Mouse (Mus musculus) c-Kit-positive CD71-negative TER-119-negative erythroid progenitor cells, embryonic 14.5 days (primary cell): ENCODE measurements around the gene Pnma1.
"Not testable (repeated sequence)": the region's sequence is repeated elsewhere in the genome, so short reads cannot be mapped to it uniquely, and the experiment has no call there.

Source experiments
- DNase-seq: peaks from one replicate; pipeline ENCODE4 v3.0.0-alpha.2; 2013; ENCODE audit warnings: low read depth

Gene Pnma1

GRCm38 (mm10) chr12:84100604-84101492 lies 47.4 kb downstream of the Pnma1 start, which contains the start of gene Acot6:
Acot6 (plus strand) TSS chr12:84100654.
- not testable (repeated sequence) for DNase-seq

GRCm38 (mm10) chr12:84100071-84100470 lies 48.2 kb downstream of the Pnma1 start:
- DNase-seq = no peak

GRCm38 (mm10) chr12:84099605-84100004 lies 48.7 kb downstream of the Pnma1 start:
- no peak for DNase-seq
